Mouse (Mus musculus): ENCODE measurements around the gene E2f6. TPM values are rescaled to one million over a fixed set of nuclear protein-coding genes. Genes with fewer than 3 reads are reported as not detected.

The E2f6 gene
- polyA plus RNA-seq, 1 experiment from 2014 or later = 42.7 TPM

DNA sequence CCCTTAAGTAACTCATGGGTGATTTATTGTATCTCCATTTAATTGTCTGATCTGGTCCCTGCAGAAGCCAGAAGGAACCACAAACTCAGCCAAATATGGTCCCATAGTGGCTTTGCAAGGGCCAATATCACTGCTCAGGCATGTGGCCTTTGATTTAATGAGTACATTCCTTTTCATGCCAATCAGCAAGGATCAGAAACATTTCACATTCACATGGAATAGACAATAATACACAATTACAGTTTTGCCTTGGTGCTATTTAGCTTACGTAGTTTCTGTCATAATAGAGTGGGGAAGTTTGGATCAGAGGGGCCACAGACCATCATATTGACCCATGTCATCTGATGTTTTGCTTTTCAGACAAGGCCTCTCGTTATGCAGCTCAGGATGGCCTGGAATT lies 37.7 kb downstream of the E2f6 start:
- Histone ChIP-seq H3K4me2 (no peak overlapping the region), H3K36me3 (ENCODE audit: control insufficient read depth, insufficient read depth, low read length) (no peaks in the 10 kb centered on the region), H3K27me3 (replicated peaks; ENCODE audit: control insufficient read depth, insufficient read depth, low read length) (no peaks in the 10 kb centered on the region), H3K27ac (ENCODE audit: low read depth, low read length) (no peak overlapping the region), H3K4me3 (ENCODE audit: low read depth, low read length) (no peak overlapping the region), H3K9me3 (ENCODE audit: control insufficient read depth, low read length) (no peaks in the 10 kb centered on the region), H3K9ac (ENCODE audit: low read depth, low read length) (no peak overlapping the region), H3K4me1 (replicated peaks; ENCODE audit: control insufficient read depth, insufficient read depth, low read length) (no peaks in the 10 kb centered on the region)
- WGBS = 83% methylated on average over 2 of the region's 2 CpGs
- no peak for ATAC-seq (replicated peaks; ENCODE audit: low FRiP score)
- no peak for DNase-seq (ENCODE audit: low spot score)

DNA sequence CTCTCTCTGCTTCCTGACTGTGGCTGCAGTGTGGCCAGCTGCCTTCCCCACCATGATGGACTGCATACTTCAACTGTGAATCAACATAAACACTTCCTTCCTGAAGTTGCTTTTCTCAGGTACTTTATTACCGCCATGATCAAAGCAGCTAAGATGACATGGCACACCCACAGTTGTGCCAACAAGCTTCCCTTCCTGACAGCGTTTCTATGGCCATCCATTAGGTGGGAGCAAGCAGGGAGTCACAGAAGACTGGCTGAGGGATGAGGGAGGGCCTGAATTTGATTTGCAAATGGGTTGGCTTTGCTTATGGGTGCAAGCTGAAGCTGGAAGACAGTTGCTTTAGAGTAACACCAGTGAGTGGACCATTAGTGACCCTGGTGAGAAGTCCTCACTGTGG lies 39.1 kb downstream of the E2f6 start:
- no peak overlapping the region for H3K4me2 ChIP-seq
- H3K27ac ChIP-seq (ENCODE audit: low read depth, low read length) = no peak overlapping the region
- no peak overlapping the region for H3K9ac ChIP-seq (ENCODE audit: low read depth, low read length)
- no peak overlapping the region for H3K4me3 ChIP-seq (ENCODE audit: low read depth, low read length)
- DNase-seq (ENCODE audit: low spot score) = no peak
- no peak for ATAC-seq (replicated peaks; ENCODE audit: low FRiP score)
- no peaks in the 10 kb centered on the region for H3K4me1 ChIP-seq (replicated peaks; ENCODE audit: control insufficient read depth, insufficient read depth, low read length)
- no peaks in the 10 kb centered on the region for H3K9me3 ChIP-seq (ENCODE audit: control insufficient read depth, low read length)
- WGBS = 51% methylated on average over 2 of the region's 2 CpGs
- no peaks in the 10 kb centered on the region for H3K36me3 ChIP-seq (ENCODE audit: control insufficient read depth, insufficient read depth, low read length)
- no peaks in the 10 kb centered on the region for H3K27me3 ChIP-seq (replicated peaks; ENCODE audit: control insufficient read depth, insufficient read depth, low read length)

DNA sequence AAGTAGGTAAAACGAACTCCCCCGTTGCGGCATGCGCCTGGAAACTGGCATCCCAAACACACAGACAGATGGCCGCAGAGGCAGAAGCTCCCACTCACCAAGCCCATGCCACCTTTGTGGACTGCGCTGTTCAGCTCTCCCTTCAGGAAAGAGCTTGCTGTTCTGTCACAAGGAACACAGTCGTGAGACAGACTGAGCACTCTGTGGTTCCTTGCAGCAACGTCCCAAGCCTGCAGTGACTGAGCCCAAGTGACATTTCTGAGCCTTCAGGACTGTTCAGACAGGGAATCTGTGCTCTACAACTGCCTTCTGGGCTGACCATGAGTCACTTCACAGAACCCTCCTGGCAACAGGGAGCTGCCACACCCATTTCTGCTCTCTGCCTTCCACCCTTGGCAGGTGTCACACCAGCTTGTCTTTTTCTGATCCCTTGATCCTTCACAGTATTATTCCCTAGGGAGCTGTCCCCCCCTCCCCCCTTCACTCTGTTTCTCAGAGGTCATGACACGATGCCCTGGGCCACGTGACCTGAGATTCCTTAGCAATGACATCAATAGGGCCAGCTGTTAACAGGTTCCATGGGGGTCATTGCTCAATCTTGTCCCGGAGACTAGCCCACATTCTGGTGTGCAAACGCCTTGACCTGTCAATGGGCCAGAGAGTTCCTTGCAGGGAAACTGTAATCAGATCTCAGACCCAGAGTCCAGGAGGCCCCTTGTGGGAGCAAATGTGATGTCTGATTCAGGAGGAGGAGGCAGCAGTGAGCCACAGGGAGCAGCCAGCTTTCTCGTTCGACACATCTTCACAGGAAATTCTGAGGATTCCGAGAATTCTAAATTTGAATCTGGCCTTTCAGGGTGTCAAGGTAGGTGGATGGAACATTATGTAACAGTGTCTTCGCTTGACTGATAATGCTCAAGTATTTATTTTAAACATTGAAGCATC lies 39.9 kb downstream of the E2f6 start:
- DNase-seq (ENCODE audit: low spot score) (no peak), ATAC-seq (replicated peaks; ENCODE audit: low FRiP score) (no peak; the same call in 1 of the 2 replicates)
- H3K27me3 ChIP-seq (replicated peaks; ENCODE audit: control insufficient read depth, insufficient read depth, low read length) = no peaks in the 10 kb centered on the region
- no peak overlapping the region for H3K4me2 ChIP-seq
- 47% methylated on average over 16 of the region's 16 CpGs for WGBS
- H3K4me3 ChIP-seq (ENCODE audit: low read depth, low read length) = no peak overlapping the region
- H3K9me3 ChIP-seq (ENCODE audit: control insufficient read depth, low read length) = no peaks in the 10 kb centered on the region
- no peaks in the 10 kb centered on the region for H3K4me1 ChIP-seq (replicated peaks; ENCODE audit: control insufficient read depth, insufficient read depth, low read length)
- no peak overlapping the region for H3K9ac ChIP-seq (ENCODE audit: low read depth, low read length)
- H3K27ac ChIP-seq (ENCODE audit: low read depth, low read length) = no peak overlapping the region
- no peaks in the 10 kb centered on the region for H3K36me3 ChIP-seq (ENCODE audit: control insufficient read depth, insufficient read depth, low read length)

DNA sequence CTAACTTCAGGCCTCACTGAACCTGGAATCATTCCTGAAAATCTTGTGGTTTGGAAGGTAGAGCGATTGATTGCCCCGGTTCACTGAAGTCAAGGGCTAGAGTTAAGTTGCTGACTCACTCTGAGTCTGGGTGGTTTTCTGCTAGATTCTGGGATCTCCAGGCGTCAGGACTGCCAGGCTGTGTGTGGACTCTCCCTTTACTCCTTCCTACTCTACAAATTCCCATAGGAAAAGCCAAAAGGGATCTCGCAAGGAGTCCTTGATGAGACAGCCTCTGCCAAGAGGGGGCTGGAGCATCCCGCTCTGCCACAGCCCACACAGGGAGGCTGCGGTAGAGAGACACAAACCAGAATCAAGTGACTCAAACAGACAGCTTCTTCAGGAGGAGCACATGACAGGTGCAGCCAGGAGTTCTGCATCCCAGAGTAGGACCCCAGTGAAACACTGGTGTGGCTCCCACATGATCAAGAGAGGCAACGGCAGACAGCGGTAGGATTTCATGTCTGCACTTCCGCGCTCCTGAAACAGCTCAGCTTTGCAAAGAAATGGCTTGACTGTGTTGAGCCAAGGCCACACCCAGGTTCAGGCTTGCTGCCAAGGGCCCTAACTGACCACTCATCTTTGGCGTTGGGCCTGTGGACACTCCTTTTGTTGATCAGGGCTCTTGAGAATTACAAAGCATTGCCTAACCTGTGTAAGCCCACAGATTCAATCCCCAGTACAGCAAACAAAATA lies 42.8 kb downstream of the E2f6 start:
- no peak overlapping the region for H3K4me3 ChIP-seq (ENCODE audit: low read depth, low read length)
- no peaks in the 10 kb centered on the region for H3K9me3 ChIP-seq (ENCODE audit: control insufficient read depth, low read length)
- no peak overlapping the region for H3K4me2 ChIP-seq
- ATAC-seq (replicated peaks; ENCODE audit: low FRiP score) (no peak), DNase-seq (ENCODE audit: low spot score) (no peak)
- no peak overlapping the region for H3K27ac ChIP-seq (ENCODE audit: low read depth, low read length)
- H3K9ac ChIP-seq (ENCODE audit: low read depth, low read length) = no peak overlapping the region
- no peaks in the 10 kb centered on the region for H3K36me3 ChIP-seq (ENCODE audit: control insufficient read depth, insufficient read depth, low read length)
- 77% methylated on average over 11 of the region's 11 CpGs for WGBS
- no peaks in the 10 kb centered on the region for H3K4me1 ChIP-seq (replicated peaks; ENCODE audit: control insufficient read depth, insufficient read depth, low read length)
- H3K27me3 ChIP-seq (replicated peaks; ENCODE audit: control insufficient read depth, insufficient read depth, low read length) = no peaks in the 10 kb centered on the region

DNA sequence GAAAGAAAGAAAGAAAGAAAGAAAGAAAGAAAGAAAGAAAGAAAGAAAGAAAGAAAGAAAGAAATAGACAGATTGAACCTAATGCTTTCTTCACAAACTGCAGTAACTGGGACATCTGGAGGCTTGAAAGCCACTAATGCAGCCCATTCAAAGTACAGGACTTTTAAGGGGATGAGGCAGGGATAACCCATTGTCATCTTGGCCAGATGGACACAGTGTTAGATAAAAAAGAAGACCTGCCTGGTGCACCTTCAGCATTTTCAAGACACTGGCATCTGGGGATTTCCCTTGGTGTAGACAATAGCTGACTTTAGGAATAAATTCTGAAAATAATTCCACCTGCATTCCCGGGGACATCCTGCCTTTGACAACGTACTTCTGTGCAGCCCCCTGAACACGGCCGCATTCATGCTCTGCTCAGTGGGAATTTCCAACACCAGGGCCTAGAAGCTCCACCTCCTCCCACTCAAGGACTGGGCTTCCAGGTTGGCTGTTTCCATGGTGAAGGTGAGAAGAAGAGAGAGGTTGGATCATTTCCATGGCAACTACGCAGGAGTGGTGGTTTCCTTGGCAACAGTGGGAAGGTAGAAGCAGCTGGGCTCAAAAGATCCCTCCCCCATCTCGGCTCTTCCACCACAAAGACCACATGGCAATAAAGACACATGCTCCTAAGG lies 45.0 kb downstream of the E2f6 start:
- H3K4me3 ChIP-seq (ENCODE audit: low read depth, low read length) = no peak overlapping the region
- no peaks in the 10 kb centered on the region for H3K4me1 ChIP-seq (replicated peaks; ENCODE audit: control insufficient read depth, insufficient read depth, low read length)
- H3K36me3 ChIP-seq (ENCODE audit: control insufficient read depth, insufficient read depth, low read length) = no peaks in the 10 kb centered on the region
- H3K9ac ChIP-seq (ENCODE audit: low read depth, low read length) = no peak overlapping the region
- no peak overlapping the region for H3K27ac ChIP-seq (ENCODE audit: low read depth, low read length)
- no peak for DNase-seq (ENCODE audit: low spot score)
- H3K27me3 ChIP-seq (replicated peaks; ENCODE audit: control insufficient read depth, insufficient read depth, low read length) = no peaks in the 10 kb centered on the region
- H3K4me2 ChIP-seq = no peak overlapping the region
- H3K9me3 ChIP-seq (ENCODE audit: control insufficient read depth, low read length) = no peaks in the 10 kb centered on the region
- ATAC-seq (replicated peaks; ENCODE audit: low FRiP score) = no peak
- WGBS = 58% methylated on average over 6 of the region's 6 CpGs

- Histone ChIP-seq H3K27me3 (replicated peaks; ENCODE audit: control insufficient read depth, insufficient read depth, low read length) (no peaks in the 10 kb centered on the region), H3K9ac (ENCODE audit: low read depth, low read length) (no peak overlapping the region), H3K4me3 (ENCODE audit: low read depth, low read length) (no peak overlapping the region), H3K4me1 (replicated peaks; ENCODE audit: control insufficient read depth, insufficient read depth, low read length) (no peaks in the 10 kb centered on the region), H3K27ac (ENCODE audit: low read depth, low read length) (no peak overlapping the region), H3K36me3 (ENCODE audit: control insufficient read depth, insufficient read depth, low read length) (no peaks in the 10 kb centered on the region), H3K9me3 (ENCODE audit: control insufficient read depth, low read length) (no peaks in the 10 kb centered on the region), H3K4me2 (no peak overlapping the region)
- ATAC-seq (replicated peaks; ENCODE audit: low FRiP score) = no peak
- DNase-seq (ENCODE audit: low spot score) = no peak
- WGBS = 71% methylated on average over 2 of the region's 2 CpGs
Measured at GRCm38 (mm10) chr12:16856306-16856679, 45.5 kb downstream of the E2f6 start.

DNA sequence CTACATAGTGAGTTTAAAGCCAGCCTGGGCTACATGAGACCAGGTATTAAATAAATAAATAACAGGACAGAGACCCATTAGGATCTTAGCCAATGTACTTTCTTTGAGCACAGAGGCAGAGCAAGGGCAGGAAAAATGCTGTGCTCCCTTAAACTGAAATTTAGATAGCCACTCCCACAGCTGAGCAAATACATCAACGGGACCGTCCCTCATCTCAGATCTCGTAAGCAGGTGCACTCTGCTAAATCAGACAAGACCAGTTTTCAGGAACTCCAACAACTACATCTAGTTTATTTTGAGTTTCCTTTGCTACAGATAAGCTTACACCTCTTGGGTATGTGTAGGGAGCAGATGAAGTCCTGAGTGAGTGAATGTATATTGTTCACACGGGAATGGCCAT lies 47.3 kb downstream of the E2f6 start:
- Histone ChIP-seq H3K9me3 (ENCODE audit: control insufficient read depth, low read length) (no peaks in the 10 kb centered on the region), H3K4me2 (no peak overlapping the region), H3K27me3 (replicated peaks; ENCODE audit: control insufficient read depth, insufficient read depth, low read length) (no peaks in the 10 kb centered on the region), H3K36me3 (ENCODE audit: control insufficient read depth, insufficient read depth, low read length) (no peaks in the 10 kb centered on the region), H3K9ac (ENCODE audit: low read depth, low read length) (no peak overlapping the region), H3K4me3 (ENCODE audit: low read depth, low read length) (no peak overlapping the region), H3K27ac (ENCODE audit: low read depth, low read length) (no peak overlapping the region), H3K4me1 (replicated peaks; ENCODE audit: control insufficient read depth, insufficient read depth, low read length) (no peaks in the 10 kb centered on the region)
- 71% methylated on average over 4 of the region's 4 CpGs for WGBS
- no peak for DNase-seq (ENCODE audit: low spot score)
- no peak for ATAC-seq (replicated peaks; ENCODE audit: low FRiP score)

GRCm38 (mm10) chr12:16859781-16860180 lies 49.0 kb downstream of the E2f6 start:
- 73% methylated on average over 2 of the region's 2 CpGs for whole genome bisulfite sequencing
- ATAC-seq (replicated peaks; ENCODE audit: low FRiP score) (no peak), DNase-seq (ENCODE audit: low spot score) (no peak)
- no peaks in the 10 kb centered on the region for H3K27me3 ChIP-seq (replicated peaks; ENCODE audit: control insufficient read depth, insufficient read depth, low read length)
- H3K4me1 ChIP-seq (replicated peaks; ENCODE audit: control insufficient read depth, insufficient read depth, low read length) = no peaks in the 10 kb centered on the region
- H3K27ac ChIP-seq (ENCODE audit: low read depth, low read length) = no peak overlapping the region
- H3K4me3 ChIP-seq (ENCODE audit: low read depth, low read length) = no peak overlapping the region
- no peak overlapping the region for H3K4me2 ChIP-seq
- no peak overlapping the region for H3K9ac ChIP-seq (ENCODE audit: low read depth, low read length)
- no peaks in the 10 kb centered on the region for H3K36me3 ChIP-seq (ENCODE audit: control insufficient read depth, insufficient read depth, low read length)
- H3K9me3 ChIP-seq (ENCODE audit: control insufficient read depth, low read length) = no peaks in the 10 kb centered on the region

Data from liver, embryonic 11.5 days (tissue).